Mouse (Mus musculus) hindbrain, embryonic 16.5 days (tissue): ENCODE results near the gene Zfp787. TPM values are rescaled to one million over a fixed set of nuclear protein-coding genes. Genes with fewer than 3 reads are reported as not detected.
A peak's percentile ranks its signal among the peaks of the same experiment; 100 is the strongest.

Source experiments
- ATAC-seq: fragments of 200-750 bp; cut with Nextera tagmentation; 2 replicates; pipeline ENCODE4 v1.8.0; 2017; ENCODE audit warnings: moderate TSS enrichment, moderate library complexity
- H3K27ac ChIP-seq: fragments of 300-500 bp; sonication (generic); 2 replicates; pipeline ENCODE4 v1.5.1; 2014; ENCODE audit warnings: low read depth, mild to moderate bottlenecking, control low read depth, low read length, moderate library complexity
- H3K27me3 ChIP-seq: fragments of 300-500 bp; sonication (generic); replicated peaks from 2 replicates; pipeline ENCODE4 v1.6.1; 2014; ENCODE audit warnings: low read length; ENCODE audit not compliant: control insufficient read depth, insufficient read depth
- H3K36me3 ChIP-seq: fragments of 300-500 bp; sonication (generic); 2 replicates; pipeline ENCODE4 v1.6.1; 2014; ENCODE audit warnings: mild to moderate bottlenecking, low read length, moderate library complexity, mixed read lengths; ENCODE audit not compliant: control insufficient read depth, insufficient read depth
- H3K4me1 ChIP-seq: fragments of 300-500 bp; sonication (generic); 2 replicates; pipeline ENCODE4 v1.6.1; 2014; ENCODE audit warnings: low read depth, low read length; ENCODE audit not compliant: control insufficient read depth, insufficient read depth
- H3K4me2 ChIP-seq: fragments of 300-500 bp; sonication (generic); 2 replicates; pipeline ENCODE4 v1.6.1; 2014; ENCODE audit warnings: mild to moderate bottlenecking, low read length, control low read depth, moderate library complexity
- H3K4me3 ChIP-seq: fragments of 300-500 bp; sonication (generic); 2 replicates; pipeline ENCODE4 v1.5.1; 2014; ENCODE audit warnings: mild to moderate bottlenecking, low read length, control low read depth, moderate library complexity
- H3K9ac ChIP-seq: fragments of 300-500 bp; sonication (generic); 2 replicates; pipeline ENCODE4 v1.6.1; 2014; ENCODE audit warnings: low read depth, mild to moderate bottlenecking, control low read depth, low read length, moderate library complexity
- H3K9me3 ChIP-seq: fragments of 300-500 bp; sonication (generic); 2 replicates; pipeline ENCODE4 v1.6.1; 2014; ENCODE audit warnings: mild to moderate bottlenecking, low read length, moderate library complexity; ENCODE audit not compliant: control insufficient read depth
- WGBS: fragments of 180-500 bp; shearing (Covaris S2); extraction: QIAGEN DNeasy Blood & Tissue Kit; methylation state at CpG from one replicate; pipeline ENCODE4 v1.1.7; 2014; 5-methylcytosine and 5-hydroxymethylcytosine counted together
- polyA plus RNA-seq: library from polyadenylated mRNA; unstranded; fragments of >200 nt; fragmentation: Nextera tagmentation; extraction: Ambion mirVana; gene quantifications from 2 replicates; pipeline ENCODE4 v1.2.1, GENCODE M21; 2015

The Zfp787 gene
- polyA plus RNA-seq: 24.3 and 25.7 TPM in 2 replicates

DNA sequence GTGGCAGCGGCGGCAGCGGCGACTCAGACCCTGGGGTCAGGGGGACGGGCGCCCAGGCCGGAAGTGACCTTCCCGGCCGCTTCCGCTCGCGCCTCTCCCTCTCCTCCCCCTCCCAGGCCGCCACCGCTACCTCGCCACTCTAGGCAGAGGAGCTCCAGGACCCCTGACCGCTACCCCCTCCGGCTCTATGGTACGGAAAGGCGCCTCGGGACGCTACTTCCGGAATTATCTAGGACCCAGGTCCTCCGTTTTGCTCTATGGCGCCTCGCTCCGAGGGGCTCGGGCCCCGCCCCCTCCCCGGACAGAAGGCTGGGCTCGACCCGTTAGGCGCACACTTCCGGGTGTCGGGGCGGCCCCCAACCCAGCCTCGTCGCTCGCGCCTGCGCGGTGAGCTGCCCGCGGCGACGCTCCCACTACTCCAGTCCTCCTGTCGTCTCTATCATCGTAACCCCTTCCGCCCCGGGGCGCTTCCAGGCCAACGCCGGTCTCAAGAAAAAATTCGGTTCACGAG, at the start of gene Zfp787:
TSS of gene Zfp787 (minus strand) at position 97 of the 511 bp plus-strand sequence.
- H3K9ac ChIP-seq: peak within 1 kb of the TSS; percentile 88
- peaks cover 30% of the 10 kb centered on the region for H3K4me1 ChIP-seq
- peak; percentile 97 for ATAC-seq
- 0% methylated on average over 49 of the region's 54 CpGs for WGBS
- peak within 1 kb of the TSS; percentile 79 for H3K4me3 ChIP-seq
- no peaks in the 10 kb centered on the region for H3K36me3 ChIP-seq
- H3K4me2 ChIP-seq: peak within 1 kb of the TSS; percentile 95
- peak within 1 kb of the TSS; percentile 98 for H3K27ac ChIP-seq
- no peaks in the 10 kb centered on the region for H3K27me3 ChIP-seq
- no peaks in the 10 kb centered on the region for H3K9me3 ChIP-seq

GRCm38 (mm10) chr7:6204200-6204599, 48.4 kb upstream of the Zfp787 start:
- 86% methylated on average over 3 of the region's 3 CpGs for WGBS
- H3K9ac ChIP-seq: no peak overlapping the region
- H3K9me3 ChIP-seq: no peaks in the 10 kb centered on the region; the same call in 1 of the 2 replicates
- H3K27ac ChIP-seq: no peak overlapping the region
- ATAC-seq: no peak
- no peaks in the 10 kb centered on the region for H3K4me1 ChIP-seq
- no peaks in the 10 kb centered on the region for H3K36me3 ChIP-seq
- H3K4me3 ChIP-seq: no peak overlapping the region
- no peaks in the 10 kb centered on the region for H3K27me3 ChIP-seq
- H3K4me2 ChIP-seq: no peak overlapping the region

DNA sequence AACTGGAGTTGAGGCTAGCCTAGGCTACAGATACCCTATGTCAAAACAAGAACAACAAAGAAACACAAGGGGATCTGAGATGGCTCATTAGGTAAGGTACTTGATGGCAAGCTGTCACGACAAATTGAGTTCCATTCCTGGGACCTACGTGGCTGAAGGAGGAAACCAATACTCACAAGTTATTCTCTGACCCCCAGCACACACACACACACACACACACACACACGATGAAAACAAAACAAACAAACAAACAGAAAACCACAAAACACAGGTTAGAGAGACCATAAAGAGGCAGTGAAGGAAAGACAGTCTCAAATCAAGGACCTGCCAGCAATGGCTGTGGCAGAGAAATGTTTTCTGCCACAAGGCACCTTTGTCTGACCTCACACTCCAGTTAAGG, 41.0 kb upstream of the Zfp787 start, which contains the start of gene Galp:
TSS of gene Galp (plus strand) at position 301 of the 400 bp plus-strand sequence.
- H3K9me3 ChIP-seq: no peaks in the 10 kb centered on the region; the same call in 1 of the 2 replicates
- no peaks in the 10 kb centered on the region for H3K4me1 ChIP-seq
- H3K4me3 ChIP-seq: no peak within 1 kb of the TSS
- no peaks in the 10 kb centered on the region for H3K27me3 ChIP-seq
- no peaks in the 10 kb centered on the region for H3K36me3 ChIP-seq
- ATAC-seq: no peak
- no peak within 1 kb of the TSS for H3K9ac ChIP-seq
- no peak within 1 kb of the TSS for H3K4me2 ChIP-seq
- H3K27ac ChIP-seq: no peak within 1 kb of the TSS
- WGBS: 67% methylated on average over 3 of the region's 3 CpGs

- 46% methylated on average over 2 of the region's 2 CpGs for WGBS
- H3K27me3 ChIP-seq: no peaks in the 10 kb centered on the region
- no peak overlapping the region for H3K4me3 ChIP-seq
- H3K9ac ChIP-seq: no peak overlapping the region
- no peak overlapping the region for H3K4me2 ChIP-seq
- H3K4me1 ChIP-seq: no peaks in the 10 kb centered on the region
- ATAC-seq: no peak
- H3K9me3 ChIP-seq: no peaks in the 10 kb centered on the region
- no peak overlapping the region for H3K27ac ChIP-seq
- H3K36me3 ChIP-seq: no peaks in the 10 kb centered on the region
Observed at GRCm38 (mm10) chr7:6195777-6196176, 40.0 kb upstream of the Zfp787 start.

- Histone ChIP-seq H3K36me3 (peaks cover 10% of the 10 kb centered on the region), H3K27me3 (no peaks in the 10 kb centered on the region), H3K27ac (no peak overlapping the region), H3K4me2 (no peak overlapping the region), H3K9ac (no peak overlapping the region), H3K9me3 (no peaks in the 10 kb centered on the region), H3K4me1 (no peaks in the 10 kb centered on the region), H3K4me3 (no peak overlapping the region)
- ATAC-seq: peak; percentile 81
- 16% methylated on average over 5 of the region's 5 CpGs for WGBS
Observed at GRCm38 (mm10) chr7:6194129-6194528, 38.3 kb upstream of the Zfp787 start.

DNA sequence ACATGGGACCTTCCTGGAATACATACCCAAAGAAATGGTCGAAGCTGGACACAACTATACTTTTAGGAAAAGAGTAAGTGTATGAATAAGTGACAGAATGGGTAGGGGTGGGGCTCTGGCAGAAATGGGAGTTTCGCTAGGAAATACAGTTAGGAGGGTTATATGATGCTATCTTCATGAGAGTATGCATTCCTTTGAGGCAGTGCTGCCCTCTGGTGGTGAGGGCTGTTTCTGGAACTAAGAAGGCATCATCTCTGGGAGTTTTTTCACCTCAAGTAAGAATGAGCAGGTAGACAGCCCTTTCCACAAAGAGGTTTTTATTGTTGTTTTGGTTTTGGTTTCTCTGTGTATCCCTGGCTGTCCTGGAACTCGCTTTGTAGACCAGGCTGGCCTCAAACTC, 35.6 kb upstream of the Zfp787 start:
- no peak overlapping the region for H3K27ac ChIP-seq
- no peak overlapping the region for H3K4me3 ChIP-seq
- no peaks in the 10 kb centered on the region for H3K9me3 ChIP-seq
- H3K27me3 ChIP-seq: no peaks in the 10 kb centered on the region
- peaks cover 35% of the 10 kb centered on the region for H3K36me3 ChIP-seq
- H3K9ac ChIP-seq: no peak overlapping the region
- no peak for ATAC-seq
- H3K4me1 ChIP-seq: no peaks in the 10 kb centered on the region
- H3K4me2 ChIP-seq: no peak overlapping the region
- 44% methylated on average over 3 of the region's 3 CpGs for WGBS

DNA sequence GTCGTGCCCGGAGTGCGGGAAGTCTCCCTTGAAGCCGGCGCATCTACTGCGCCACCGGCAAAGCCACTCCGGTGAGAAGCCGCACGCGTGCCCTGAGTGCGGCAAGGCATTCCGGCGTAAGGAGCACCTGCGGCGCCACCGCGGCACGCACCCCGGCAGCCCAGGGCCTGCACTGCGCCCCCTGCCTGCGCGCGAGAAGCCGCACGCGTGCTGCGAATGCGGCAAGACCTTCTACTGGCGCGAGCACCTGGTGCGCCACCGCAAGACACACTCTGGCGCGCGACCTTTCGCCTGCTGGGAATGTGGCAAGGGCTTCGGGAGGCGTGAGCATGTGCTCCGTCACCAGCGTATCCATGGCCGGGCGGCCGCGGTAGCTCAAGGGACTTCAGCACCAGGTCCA, 33.7 kb upstream of the Zfp787 start:
- no peaks in the 10 kb centered on the region for H3K4me1 ChIP-seq
- H3K27ac ChIP-seq: no peak overlapping the region
- peaks cover 49% of the 10 kb centered on the region for H3K36me3 ChIP-seq
- H3K27me3 ChIP-seq: no peaks in the 10 kb centered on the region
- no peak overlapping the region for H3K4me3 ChIP-seq
- no peak for ATAC-seq
- 52% methylated on average over 44 of the region's 45 CpGs for WGBS
- H3K9ac ChIP-seq: no peak overlapping the region
- H3K9me3 ChIP-seq: no peaks in the 10 kb centered on the region
- no peak overlapping the region for H3K4me2 ChIP-seq

DNA sequence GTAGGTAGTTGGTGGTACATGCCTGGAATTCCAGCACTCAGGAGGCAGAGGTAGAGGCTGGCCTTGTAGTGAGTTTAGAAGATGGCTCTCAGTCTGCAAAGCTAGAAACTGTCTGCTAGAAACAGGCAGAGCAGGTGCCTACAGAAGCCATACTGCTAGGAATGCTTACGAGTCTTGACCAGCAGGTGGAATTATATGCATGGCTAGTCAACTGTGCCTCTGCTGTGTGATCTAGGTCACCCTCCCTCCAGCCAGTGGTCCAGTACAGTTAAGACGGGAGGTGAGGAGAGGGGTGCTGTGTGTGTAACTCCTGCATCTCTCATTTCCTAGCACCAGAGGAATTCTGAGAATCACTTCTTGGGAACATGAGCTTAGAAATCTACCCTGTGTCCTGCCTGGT, 31.0 kb upstream of the Zfp787 start:
- WGBS: 69% methylated on average over 2 of the region's 2 CpGs
- Histone ChIP-seq H3K27me3 (no peaks in the 10 kb centered on the region), H3K4me1 (no peaks in the 10 kb centered on the region), H3K36me3 (peaks cover 58% of the 10 kb centered on the region), H3K4me3 (no peak overlapping the region), H3K4me2 (no peak overlapping the region), H3K27ac (no peak overlapping the region), H3K9me3 (no peaks in the 10 kb centered on the region), H3K9ac (no peak overlapping the region)
- ATAC-seq: no peak

GRCm38 (mm10) chr7:6186176-6186575, 30.4 kb upstream of the Zfp787 start:
- H3K27ac ChIP-seq: no peak overlapping the region
- no peaks in the 10 kb centered on the region for H3K9me3 ChIP-seq
- no peak overlapping the region for H3K4me3 ChIP-seq
- no peak overlapping the region for H3K4me2 ChIP-seq
- H3K4me1 ChIP-seq: no peaks in the 10 kb centered on the region
- 97% methylated on average over 2 of the region's 2 CpGs for WGBS
- peaks cover 58% of the 10 kb centered on the region for H3K36me3 ChIP-seq
- no peak for ATAC-seq
- no peak overlapping the region for H3K9ac ChIP-seq
- no peaks in the 10 kb centered on the region for H3K27me3 ChIP-seq

GRCm38 (mm10) chr7:6185391-6185790, 29.6 kb upstream of the Zfp787 start:
- peaks cover 57% of the 10 kb centered on the region for H3K36me3 ChIP-seq
- H3K4me3 ChIP-seq: no peak overlapping the region
- H3K9me3 ChIP-seq: no peaks in the 10 kb centered on the region
- 95% methylated on average over 1 of the region's 1 CpGs for WGBS
- H3K4me1 ChIP-seq: no peaks in the 10 kb centered on the region
- no peak overlapping the region for H3K4me2 ChIP-seq
- no peak for ATAC-seq
- H3K27me3 ChIP-seq: no peaks in the 10 kb centered on the region
- H3K9ac ChIP-seq: no peak overlapping the region
- no peak overlapping the region for H3K27ac ChIP-seq
